Mouse (Mus musculus): ENCODE results near the gene Avpr1b. TPM values are rescaled to one million over a fixed set of nuclear protein-coding genes. Genes with fewer than 3 reads are reported as not detected.

Avpr1b gene
- total and polyA plus RNA-seq, 3 experiments = 0.33 TPM; not detected in 2

DNA sequence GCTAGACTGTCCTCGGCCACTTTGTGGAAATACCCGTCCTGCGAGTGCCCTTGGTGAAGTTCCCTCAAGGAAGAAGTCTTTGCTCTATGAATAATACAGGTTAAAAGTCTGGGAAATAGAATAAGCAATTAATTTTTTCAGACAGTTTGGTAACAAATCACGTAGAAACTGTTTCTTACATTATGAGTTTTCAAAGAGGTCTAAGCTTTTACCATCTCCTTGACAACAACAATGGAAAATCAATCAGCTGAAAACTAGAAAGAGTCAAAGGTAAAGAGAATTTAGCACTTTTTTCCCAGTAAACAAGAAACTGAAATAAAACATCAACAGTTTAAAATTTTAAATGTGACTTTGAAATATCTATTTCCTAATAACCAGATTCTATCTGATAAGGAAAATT, 41.0 kb downstream of the Avpr1b start:
- Histone ChIP-seq H3K9me3 (replicated peaks) (no peaks in the 10 kb centered on the region), H3K4me1 (ENCODE audit: insufficient read depth, low read depth, low read length) (peaks cover 40% of the 10 kb centered on the region), H3K36me3 (replicated peaks) (peaks cover 4% of the 10 kb centered on the region), H3K4me3 (ENCODE audit: low read depth, low read length) (peak overlapping the region; percentile 65), H3K27me3 (ENCODE audit: insufficient read depth, low read length) (no peaks in the 10 kb centered on the region)
- no peak for TF ChIP-seq GATA2 (IDR thresholded peaks at IDR 0.05; ENCODE audit: borderline replicate concordance, low read depth, low read length)
- no peak for TF ChIP-seq POLR2AphosphoS5 (IDR thresholded peaks at IDR 0.05; ENCODE audit: insufficient replicate concordance, low read depth, low read length)
- TF ChIP-seq CTCF (IDR thresholded peaks at IDR 0.05; ENCODE audit: low read depth, low read length) = no peak
- TF ChIP-seq TAL1 (conservative IDR thresholded peaks at IDR 0.05; ENCODE audit: low read depth, low read length) = no peak
- no peak for TF ChIP-seq GATA1 (IDR thresholded peaks at IDR 0.05; ENCODE audit: borderline replicate concordance, low read length)
- DNase-seq (ENCODE audit: low spot score) = no peak
- ATAC-seq (ENCODE audit: extremely low read depth, insufficient number of reproducible peaks, low FRiP score, poor library complexity, severe bottlenecking) = no peak

DNA sequence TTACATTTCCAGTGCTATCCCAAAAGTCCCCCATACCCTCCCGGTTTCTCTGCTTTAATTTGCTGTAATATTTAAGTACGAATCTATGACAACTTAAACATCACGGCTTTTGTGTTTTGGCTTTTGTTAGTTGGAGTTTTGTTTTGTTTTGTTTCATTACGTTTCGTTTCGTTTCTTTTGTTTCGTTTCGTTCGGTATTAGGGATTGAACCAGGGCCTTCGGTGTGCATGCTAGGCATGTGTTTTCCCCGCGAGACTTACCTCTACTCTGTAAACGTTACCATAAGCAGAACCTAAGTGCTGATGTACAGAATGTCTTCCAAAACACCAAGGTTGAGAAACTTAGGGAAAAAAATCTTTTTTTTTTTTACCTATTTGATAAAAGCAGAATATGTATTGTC, 42.5 kb downstream of the Avpr1b start:
- peaks cover 4% of the 10 kb centered on the region for H3K36me3 ChIP-seq (replicated peaks)
- no peaks in the 10 kb centered on the region for H3K9me3 ChIP-seq (replicated peaks)
- H3K4me3 ChIP-seq (ENCODE audit: low read depth, low read length) = peak overlapping the region; percentile 42; the same call in 1 of the 2 replicates
- peaks cover 34% of the 10 kb centered on the region for H3K4me1 ChIP-seq (ENCODE audit: insufficient read depth, low read depth, low read length)
- TF ChIP-seq TAL1 (conservative IDR thresholded peaks at IDR 0.05; ENCODE audit: low read depth, low read length) (no peak), POLR2AphosphoS5 (IDR thresholded peaks at IDR 0.05; ENCODE audit: insufficient replicate concordance, low read depth, low read length) (no peak), GATA1 (IDR thresholded peaks at IDR 0.05; ENCODE audit: borderline replicate concordance, low read length) (no peak), GATA2 (IDR thresholded peaks at IDR 0.05; ENCODE audit: borderline replicate concordance, low read depth, low read length) (no peak), CTCF (IDR thresholded peaks at IDR 0.05; ENCODE audit: low read depth, low read length) (no peak)
- no peak for ATAC-seq (ENCODE audit: extremely low read depth, insufficient number of reproducible peaks, low FRiP score, poor library complexity, severe bottlenecking)
- no peaks in the 10 kb centered on the region for H3K27me3 ChIP-seq (ENCODE audit: insufficient read depth, low read length)
- DNase-seq (ENCODE audit: low spot score) = no peak

DNA sequence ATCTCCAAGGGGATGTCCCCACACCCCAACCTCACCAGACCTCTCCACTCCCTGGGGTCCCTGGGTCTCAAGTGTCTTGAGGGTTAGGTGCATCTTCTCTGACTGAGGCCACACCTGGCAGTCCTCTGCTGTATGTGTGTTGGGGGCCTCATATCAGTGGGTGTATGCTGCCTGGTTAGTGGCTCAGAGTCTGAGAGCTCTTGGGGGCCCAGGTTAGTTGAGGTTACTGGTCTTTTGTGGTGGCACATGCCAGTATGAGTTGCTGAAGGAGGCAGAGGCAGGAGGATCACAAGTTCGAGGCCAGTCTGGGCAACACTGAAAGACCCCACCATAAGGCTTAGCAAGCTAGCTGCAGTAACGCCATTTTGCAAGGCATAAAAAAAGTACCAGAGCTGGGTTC, 43.2 kb downstream of the Avpr1b start:
- ATAC-seq (ENCODE audit: extremely low read depth, insufficient number of reproducible peaks, low FRiP score, poor library complexity, severe bottlenecking) = no peak
- H3K36me3 ChIP-seq (replicated peaks) = peaks cover 4% of the 10 kb centered on the region
- H3K4me3 ChIP-seq (ENCODE audit: low read depth, low read length) = peak overlapping the region; percentile 55; the same call in 1 of the 2 replicates
- no peak for DNase-seq (ENCODE audit: low spot score)
- TF ChIP-seq GATA1 (IDR thresholded peaks at IDR 0.05; ENCODE audit: borderline replicate concordance, low read length) (no peak), CTCF (IDR thresholded peaks at IDR 0.05; ENCODE audit: low read depth, low read length) (no peak), TAL1 (conservative IDR thresholded peaks at IDR 0.05; ENCODE audit: low read depth, low read length) (no peak), GATA2 (IDR thresholded peaks at IDR 0.05; ENCODE audit: borderline replicate concordance, low read depth, low read length) (no peak), POLR2AphosphoS5 (IDR thresholded peaks at IDR 0.05; ENCODE audit: insufficient replicate concordance, low read depth, low read length) (no peak)
- no peaks in the 10 kb centered on the region for H3K9me3 ChIP-seq (replicated peaks)
- H3K27me3 ChIP-seq (ENCODE audit: insufficient read depth, low read length) = no peaks in the 10 kb centered on the region
- peaks cover 27% of the 10 kb centered on the region for H3K4me1 ChIP-seq (ENCODE audit: insufficient read depth, low read depth, low read length)

GRCm38 (mm10) chr1:131652670-131653443, 53.8 kb downstream of the Avpr1b start:
- TF ChIP-seq GATA2 (IDR thresholded peaks at IDR 0.05; ENCODE audit: borderline replicate concordance, low read depth, low read length) = no peak
- no peak for TF ChIP-seq TAL1 (conservative IDR thresholded peaks at IDR 0.05; ENCODE audit: low read depth, low read length)
- no peaks in the 10 kb centered on the region for H3K27me3 ChIP-seq (ENCODE audit: insufficient read depth, low read length)
- H3K9me3 ChIP-seq (replicated peaks) = no peaks in the 10 kb centered on the region
- H3K4me1 ChIP-seq (ENCODE audit: insufficient read depth, low read depth, low read length) = peaks cover 61% of the 10 kb centered on the region
- peaks cover 42% of the 10 kb centered on the region for H3K36me3 ChIP-seq (replicated peaks)
- peak; percentile 46; the same call in 1 of the 2 replicates for ATAC-seq (ENCODE audit: extremely low read depth, insufficient number of reproducible peaks, low FRiP score, poor library complexity, severe bottlenecking)
- H3K4me3 ChIP-seq (ENCODE audit: low read depth, low read length) = peak overlapping the region; percentile 49; the same call in 1 of the 2 replicates
- no peak for DNase-seq (ENCODE audit: low spot score)

DNA sequence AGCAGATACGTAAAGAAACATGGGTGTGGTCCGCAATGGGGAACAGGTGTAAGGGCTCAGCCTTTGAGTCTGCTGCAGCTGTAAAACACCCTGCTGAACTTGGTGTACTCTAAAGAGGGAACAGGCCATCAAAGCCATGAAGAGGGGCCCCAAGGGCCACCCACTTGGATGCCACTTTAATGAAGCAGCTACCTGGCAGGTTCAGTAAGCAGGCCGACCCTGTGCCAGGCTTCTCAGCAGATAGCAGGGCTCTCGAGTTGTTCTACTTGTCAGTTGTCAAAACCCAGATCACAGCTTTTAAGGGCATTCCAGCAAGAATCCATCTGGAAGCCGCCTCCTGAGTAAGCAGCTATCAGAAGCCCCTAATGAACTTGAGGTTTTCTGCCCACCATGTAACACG, 56.6 kb downstream of the Avpr1b start:
- TF ChIP-seq POLR2AphosphoS5 (IDR thresholded peaks at IDR 0.05; ENCODE audit: insufficient replicate concordance, low read depth, low read length) (no peak), GATA2 (IDR thresholded peaks at IDR 0.05; ENCODE audit: borderline replicate concordance, low read depth, low read length) (no peak), GATA1 (IDR thresholded peaks at IDR 0.05; ENCODE audit: borderline replicate concordance, low read length) (no peak), CTCF (IDR thresholded peaks at IDR 0.05; ENCODE audit: low read depth, low read length) (no peak), TAL1 (conservative IDR thresholded peaks at IDR 0.05; ENCODE audit: low read depth, low read length) (no peak)
- Histone ChIP-seq H3K4me1 (ENCODE audit: insufficient read depth, low read depth, low read length) (peaks cover 87% of the 10 kb centered on the region), H3K9me3 (replicated peaks) (no peaks in the 10 kb centered on the region), H3K4me3 (ENCODE audit: low read depth, low read length) (peak overlapping the region; percentile 10; the same call in 1 of the 2 replicates), H3K27me3 (ENCODE audit: insufficient read depth, low read length) (no peaks in the 10 kb centered on the region), H3K36me3 (replicated peaks) (peaks cover 62% of the 10 kb centered on the region)
- DNase-seq (ENCODE audit: low spot score) = no peak
- no peak for ATAC-seq (ENCODE audit: extremely low read depth, insufficient number of reproducible peaks, low FRiP score, poor library complexity, severe bottlenecking)

DNA sequence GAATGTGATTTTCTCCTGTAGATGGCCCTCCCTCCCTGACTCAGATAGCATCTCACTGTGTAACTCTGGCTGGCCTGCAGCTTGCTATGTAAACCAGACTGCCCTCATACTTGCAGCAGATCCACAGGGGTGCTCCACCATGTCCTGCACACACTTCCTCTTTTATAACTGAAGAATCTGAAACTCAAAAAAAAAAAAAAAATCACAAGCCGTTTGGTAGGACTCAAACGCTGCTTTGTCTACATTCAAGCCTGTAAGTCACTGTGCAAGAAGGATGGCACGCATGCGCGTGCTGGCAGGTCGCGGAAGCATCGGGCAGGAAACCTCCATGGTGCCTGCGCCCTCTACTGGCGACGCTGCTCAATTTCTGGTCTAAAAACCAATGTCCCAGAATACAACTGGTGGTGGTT, 58.9 kb downstream of the Avpr1b start:
- H3K27me3 ChIP-seq (ENCODE audit: insufficient read depth, low read length) = no peaks in the 10 kb centered on the region
- H3K36me3 ChIP-seq (replicated peaks) = peaks cover 80% of the 10 kb centered on the region
- ATAC-seq (ENCODE audit: extremely low read depth, insufficient number of reproducible peaks, low FRiP score, poor library complexity, severe bottlenecking) (peak; percentile 75), DNase-seq (ENCODE audit: low spot score) (peak; percentile 81)
- peaks cover 82% of the 10 kb centered on the region for H3K4me1 ChIP-seq (ENCODE audit: insufficient read depth, low read depth, low read length)
- TF ChIP-seq GATA1 (IDR thresholded peaks at IDR 0.05; ENCODE audit: borderline replicate concordance, low read length) (no peak), CTCF (IDR thresholded peaks at IDR 0.05; ENCODE audit: low read depth, low read length) (peak; percentile 93), GATA2 (IDR thresholded peaks at IDR 0.05; ENCODE audit: borderline replicate concordance, low read depth, low read length) (no peak), POLR2AphosphoS5 (IDR thresholded peaks at IDR 0.05; ENCODE audit: insufficient replicate concordance, low read depth, low read length) (no peak), TAL1 (conservative IDR thresholded peaks at IDR 0.05; ENCODE audit: low read depth, low read length) (no peak)
- no peaks in the 10 kb centered on the region for H3K9me3 ChIP-seq (replicated peaks)
- no peak overlapping the region; the same call in 1 of the 2 replicates for H3K4me3 ChIP-seq (ENCODE audit: low read depth, low read length)
